Mouse (Mus musculus): ENCODE measurements around the gene Banp. TPM values are rescaled to one million over a fixed set of nuclear protein-coding genes. Genes with fewer than 3 reads are reported as not detected.

Banp gene
- total and polyA plus RNA-seq, 3 experiments: 14.9 to 34.2 (median 25.7) TPM

DNA sequence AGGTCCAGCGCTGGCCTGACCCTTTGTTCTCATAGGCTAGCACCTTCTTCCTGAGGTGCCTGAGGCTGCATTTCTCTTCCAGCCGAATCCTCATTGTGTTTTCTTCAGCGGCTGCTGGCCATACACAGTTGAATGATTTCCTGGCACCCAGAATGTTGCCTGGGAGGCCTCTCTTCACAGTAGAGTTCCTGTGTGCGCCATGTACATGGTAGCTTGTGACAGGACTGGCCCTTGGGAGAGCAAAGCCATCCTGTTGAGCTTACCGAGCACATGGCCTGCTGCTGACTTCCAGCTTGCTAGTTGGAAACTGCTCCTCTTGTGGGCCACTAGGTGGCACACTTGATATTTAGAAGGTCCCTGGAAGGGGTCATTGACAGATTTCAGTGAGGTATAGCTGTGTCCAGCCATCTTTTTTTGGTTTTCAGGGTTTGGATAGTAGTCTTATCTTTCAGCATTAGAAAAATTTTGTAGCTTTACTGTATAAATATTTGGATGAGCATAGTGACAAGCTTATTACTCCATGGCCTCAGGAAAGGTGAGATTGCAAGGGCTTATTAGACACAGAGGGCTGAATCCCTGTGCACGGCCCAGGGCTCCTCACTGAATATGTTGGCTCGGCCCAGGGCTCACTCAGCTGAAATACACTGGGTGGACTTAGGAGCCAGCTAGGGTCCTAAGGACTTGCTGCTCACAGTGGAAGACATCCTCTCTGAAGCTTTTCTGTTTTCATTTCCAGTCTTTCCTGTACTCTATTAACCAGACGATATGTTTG, 28.5 kb downstream of the Banp start:
- DNase-seq (ENCODE audit: extremely low read depth): peak; percentile 65
- no peak overlapping the region for H3K4me2 ChIP-seq (ENCODE audit: insufficient read depth, low read depth, poor library complexity, severe bottlenecking)
- no peak overlapping the region for H3K27ac ChIP-seq (ENCODE audit: insufficient read depth, low read depth)
- H3K4me3 ChIP-seq (replicated peaks in 1 of 3; ENCODE audit: low read depth in 2 of 3, low read length in 2 of 3, poor library complexity in 1 of 3): no peak overlapping the region
- no peaks in the 10 kb centered on the region for H3K9me3 ChIP-seq (replicated peaks; ENCODE audit: low read length)
- H3K4me1 ChIP-seq (ENCODE audit: control insufficient read depth in 1 of 2, insufficient read depth in 2 of 2): peaks cover 4 to 12% of the 10 kb centered on the region in 2 experiments; a peak in 3 of 4 replicates
- dilution Hi-C loops (cut with MboI; ENCODE audit: extremely low pct_ligation_motif_present, extremely low pct_unique_long_range_greater_than_20kb, low sequenced_read_pairs) (no loop called here), in situ Hi-C loops (cut with MboI; ENCODE audit: low pct_ligation_motif_present, low pct_unique_long_range_greater_than_20kb, low sequenced_read_pairs) (loop anchor here (10.0 kb wide), 1 partner anchor 287 kb away; no protein-coding TSS in a partner anchor)
- no peak overlapping the region for H3K9ac ChIP-seq (ENCODE audit: insufficient read depth, low read depth)
- no peaks in the 10 kb centered on the region for H3K79me2 ChIP-seq (replicated peaks; ENCODE audit: control insufficient read depth, extremely low read depth, insufficient read depth, poor library complexity, severe bottlenecking)
- no peaks in the 10 kb centered on the region for H3K27me3 ChIP-seq (replicated peaks)
- H3K36me3 ChIP-seq (replicated peaks in 1 of 2; ENCODE audit: control insufficient read depth in 1 of 2, insufficient read depth in 1 of 2, low read length in 1 of 2): peaks cover 72 to 88% of the 10 kb centered on the region in 2 experiments
- TF ChIP-seq MEF2A (IDR thresholded peaks at IDR 0.05; ENCODE audit: borderline replicate concordance, low read depth, low read length): no peak
- TF ChIP-seq POLR2A (IDR thresholded peaks at IDR 0.05; ENCODE audit: low read depth, low read length): no peak
- peak; percentile 75 for TF ChIP-seq SMC3 (IDR thresholded peaks at IDR 0.05; ENCODE audit: low read depth, low read length)
- TF ChIP-seq TCF12 (IDR thresholded peaks at IDR 0.05; ENCODE audit: low read depth, low read length): no peak
- TF ChIP-seq RAD21 (IDR thresholded peaks at IDR 0.05; ENCODE audit: low read depth, low read length): peak; percentile 87
- peak; percentile 52 to 89; a peak in 3 of 4 replicates for TF ChIP-seq CTCF (conservative IDR thresholded peaks at IDR 0.05 in 1 of 2, IDR thresholded peaks at IDR 0.05 in 1 of 2; ENCODE audit: low read depth in 2 of 2, low read length in 2 of 2)
- peak; percentile 89 for TF ChIP-seq MYC (IDR thresholded peaks at IDR 0.05; ENCODE audit: low read depth, low read length)
- TF ChIP-seq MAX (IDR thresholded peaks at IDR 0.05; ENCODE audit: low read length): peak; percentile 82

- dilution Hi-C loops (cut with MboI; ENCODE audit: extremely low pct_ligation_motif_present, extremely low pct_unique_long_range_greater_than_20kb, low sequenced_read_pairs): no loop called here
- H3K27ac ChIP-seq (ENCODE audit: insufficient read depth, low read depth): no peak overlapping the region
- peaks cover 76 to 94% of the 10 kb centered on the region in 2 experiments for H3K36me3 ChIP-seq (replicated peaks in 1 of 2; ENCODE audit: control insufficient read depth in 1 of 2, insufficient read depth in 1 of 2, low read length in 1 of 2)
- H3K9me3 ChIP-seq (replicated peaks; ENCODE audit: low read length): no peaks in the 10 kb centered on the region
- DNase-seq (ENCODE audit: extremely low read depth): no peak
- H3K9ac ChIP-seq (ENCODE audit: insufficient read depth, low read depth): no peak overlapping the region
- TF ChIP-seq ZKSCAN1 (IDR thresholded peaks at IDR 0.05; ENCODE audit: borderline replicate concordance, low read depth, low read length) (no peak), IRF4 (IDR thresholded peaks at IDR 0.05; ENCODE audit: low read depth, low read length) (no peak), ETS1 (conservative IDR thresholded peaks at IDR 0.05; ENCODE audit: low read depth, low read length) (no peak), GABPA (IDR thresholded peaks at IDR 0.05; ENCODE audit: insufficient replicate concordance, low read depth, low read length) (no peak), POLR2AphosphoS2 (IDR thresholded peaks at IDR 0.05; ENCODE audit: low read depth, low read length) (no peak), POLR2A (IDR thresholded peaks at IDR 0.05; ENCODE audit: low read depth, low read length) (no peak), E2F4 (IDR thresholded peaks at IDR 0.05; ENCODE audit: insufficient replicate concordance, low read depth, low read length) (no peak), MXI1 (IDR thresholded peaks at IDR 0.05; ENCODE audit: low read depth, low read length) (no peak), CTCF (conservative IDR thresholded peaks at IDR 0.05 in 1 of 2, IDR thresholded peaks at IDR 0.05 in 1 of 2; ENCODE audit: low read depth in 2 of 2, low read length in 2 of 2) (no peak), RCOR1 (conservative IDR thresholded peaks at IDR 0.05; ENCODE audit: low read depth, low read length) (no peak), HCFC1 (IDR thresholded peaks at IDR 0.05; ENCODE audit: low read depth, low read length) (no peak), ZMIZ1 (IDR thresholded peaks at IDR 0.05; ENCODE audit: low read depth, low read length) (no peak), TCF12 (IDR thresholded peaks at IDR 0.05; ENCODE audit: low read depth, low read length) (no peak), ZC3H11A (IDR thresholded peaks at IDR 0.05; ENCODE audit: low read depth, low read length) (no peak), CHD2 (IDR thresholded peaks at IDR 0.05; ENCODE audit: low read length) (no peak), USF2 (conservative IDR thresholded peaks at IDR 0.05; ENCODE audit: low read depth, low read length) (no peak), UBTF (IDR thresholded peaks at IDR 0.05; ENCODE audit: low read depth, low read length) (no peak)
- H3K4me1 ChIP-seq (ENCODE audit: control insufficient read depth in 1 of 2, insufficient read depth in 2 of 2): peaks cover 4 to 11% of the 10 kb centered on the region in 2 experiments; a peak in 3 of 4 replicates
- H3K4me3 ChIP-seq (replicated peaks in 1 of 3; ENCODE audit: low read depth in 2 of 3, low read length in 2 of 3, poor library complexity in 1 of 3): no peak overlapping the region
- H3K4me2 ChIP-seq (ENCODE audit: insufficient read depth, low read depth, poor library complexity, severe bottlenecking): no peak overlapping the region
- no peaks in the 10 kb centered on the region for H3K79me2 ChIP-seq (replicated peaks; ENCODE audit: control insufficient read depth, extremely low read depth, insufficient read depth, poor library complexity, severe bottlenecking)
- in situ Hi-C loops (cut with MboI; ENCODE audit: low pct_ligation_motif_present, low pct_unique_long_range_greater_than_20kb, low sequenced_read_pairs): loop anchor here (10.0 kb wide), 1 partner anchor 286 kb away; no protein-coding TSS in a partner anchor
- H3K27me3 ChIP-seq (replicated peaks): no peaks in the 10 kb centered on the region
Observed at GRCm38 (mm10) chr8:121978670-121979069, 29.1 kb downstream of the Banp start.
